Mouse (Mus musculus) left cerebral cortex, postnatal 36 days (tissue): Measurements from ENCODE around the gene Wfdc17. TPM values are rescaled to one million over a fixed set of nuclear protein-coding genes. Genes with fewer than 3 reads are reported as not detected.

Experiments
- DNase-seq, 2 experiments: peaks; one replicate each; pipeline ENCODE4 v3.0.0; 2021 to 2022; ENCODE audit warnings: low spot score in 2 of 2, mixed read lengths in 1 of 2
- intact Hi-C: fragments of 180-260 bp; cut with DNase I; formaldehyde crosslinking; loops from one replicate; pipeline ENCODE4 v1.15.1; 2025
- total RNA-seq, 2 experiments: library from RNA; stranded (reverse); gene quantifications; 2 replicates each; pipeline ENCODE4 v1.2.3; 2021

Wfdc17 gene
- not detected for total RNA-seq

DNA sequence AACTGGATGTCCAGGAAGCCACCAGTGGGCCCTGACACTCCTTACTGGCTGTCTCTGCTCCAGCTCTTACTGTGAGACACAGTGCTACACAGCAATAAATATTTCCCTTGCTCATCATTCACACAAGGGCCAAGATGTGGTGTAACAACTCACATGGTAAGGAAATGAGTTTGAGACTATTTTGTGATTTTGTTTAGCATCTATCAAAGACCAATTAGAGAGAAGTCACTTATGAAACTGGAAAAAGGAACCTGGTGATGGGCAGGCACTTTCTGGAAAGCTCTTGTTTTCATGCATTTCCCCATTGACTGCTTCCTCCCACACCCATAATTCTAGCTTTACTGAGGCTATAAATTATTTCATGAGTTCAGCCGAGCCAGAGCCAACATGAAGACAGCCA lies at the start of gene Wfdc17:
TSS of gene Wfdc17 (plus strand) at position 287 of the 400 bp plus-strand sequence.
- intact Hi-C loops, result loop anchor here (1.0 kb wide), 1 partner anchor 16 kb away; no protein-coding TSS in a partner anchor
- no peak for DNase-seq

DNA sequence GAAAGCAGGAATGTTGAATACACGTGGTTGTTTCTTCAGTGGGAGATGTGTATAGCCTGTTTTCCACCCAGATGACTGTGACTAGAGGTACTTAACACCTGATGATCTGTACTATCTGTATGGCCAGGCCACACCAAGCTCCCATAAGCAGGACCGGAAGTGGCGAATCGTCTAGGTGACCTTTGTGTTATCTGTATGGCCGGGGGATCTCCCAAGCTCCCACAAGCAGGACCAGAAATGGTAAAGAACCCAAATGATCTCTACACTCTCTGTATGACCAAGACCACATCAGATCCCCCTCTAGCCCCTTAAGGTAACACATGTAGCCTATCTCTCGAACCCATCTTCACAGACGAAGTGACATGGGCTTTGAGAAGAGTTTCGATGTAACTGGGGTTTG lies 49.2 kb upstream of the Wfdc17 start:
- intact Hi-C loops, result no loop called here
- DNase-seq, result no peak

DNA sequence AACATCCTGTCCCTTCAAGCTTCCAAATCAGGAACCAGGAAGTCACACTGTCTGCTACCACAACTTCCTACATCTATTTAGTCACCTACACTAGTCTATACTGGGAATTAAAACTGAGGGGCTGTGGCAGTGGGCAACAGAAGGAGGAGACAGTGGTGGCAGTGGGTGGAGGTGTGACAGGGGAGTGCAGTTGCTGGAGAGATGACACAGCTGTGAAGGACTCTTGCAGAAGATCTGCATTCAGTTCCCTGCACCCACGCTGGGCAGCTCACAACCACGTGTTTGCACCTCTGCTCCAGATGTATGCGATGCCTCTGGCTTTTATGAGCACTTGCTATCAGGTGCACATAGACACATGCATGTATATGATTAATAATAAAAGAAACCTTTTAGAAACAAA lies 46.3 kb upstream of the Wfdc17 start:
- no peak for DNase-seq
- intact Hi-C loops, result no loop called here

DNA sequence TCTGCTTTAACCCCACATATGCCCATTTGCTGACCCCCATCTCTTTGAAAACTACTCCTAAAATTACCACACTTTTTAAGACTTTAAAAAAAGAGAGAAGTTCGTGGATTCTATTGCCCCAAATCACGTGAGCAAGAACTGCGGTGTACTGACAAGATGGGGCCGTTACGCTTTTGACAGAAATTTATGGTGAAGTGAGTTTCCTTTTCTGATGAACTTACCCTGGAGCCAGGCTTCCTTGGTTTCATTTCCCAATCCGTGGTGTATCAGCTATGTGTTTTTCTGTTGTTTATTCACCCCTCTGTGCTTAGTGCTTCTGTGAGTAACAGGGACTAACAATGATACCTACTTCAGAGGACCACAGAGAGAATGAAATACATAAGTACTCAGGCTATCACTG lies 45.0 kb upstream of the Wfdc17 start:
- intact Hi-C loops, result no loop called here

DNA sequence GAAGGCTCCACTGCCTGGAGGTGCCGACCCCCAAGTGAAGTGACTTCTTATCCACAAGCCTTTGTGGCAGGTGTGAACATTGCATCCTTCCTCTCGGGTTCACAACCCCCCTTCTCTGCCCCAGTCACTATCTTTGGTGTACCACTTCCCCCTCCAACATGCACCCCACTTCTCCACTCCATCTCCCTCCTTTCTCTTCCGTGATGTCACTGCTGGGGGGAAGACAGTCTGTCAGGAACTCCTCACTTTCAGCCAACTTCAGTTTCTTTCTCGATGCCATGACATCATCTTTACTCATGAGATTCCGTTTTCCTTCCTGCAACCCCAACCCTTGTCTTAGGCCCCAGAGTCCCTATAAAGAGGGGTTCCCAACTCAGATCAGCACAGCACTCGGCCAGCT lies 41.6 kb upstream of the Wfdc17 start, which contains the start of gene Ccl4:
TSS of gene Ccl4 (plus strand) at position 381 of the 400 bp plus-strand sequence.
- intact Hi-C loops, result no loop called here
- no peak for DNase-seq

More for the DNA sequence above, 45.0 kb upstream of the Wfdc17 start:
- DNase-seq, result no peak

DNA sequence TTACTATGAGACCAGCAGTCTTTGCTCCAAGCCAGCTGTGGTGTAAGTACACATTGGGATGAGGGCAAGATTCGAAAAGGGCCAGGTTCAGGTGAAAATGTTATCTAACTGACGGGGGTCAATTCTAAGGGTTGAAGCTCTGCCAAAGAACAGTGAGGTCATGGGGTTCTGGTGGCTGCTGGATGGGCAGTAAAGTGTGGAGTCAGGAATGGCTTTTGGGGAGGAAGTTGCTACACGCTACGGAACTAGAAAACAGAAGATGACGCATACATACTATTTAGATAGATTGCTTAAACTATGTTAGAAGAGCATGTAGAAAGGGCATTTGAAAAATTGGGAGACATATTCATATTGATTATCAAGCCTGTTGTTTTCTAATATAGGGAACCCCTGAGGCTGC lies 40.3 kb upstream of the Wfdc17 start:
- no peak for DNase-seq
- intact Hi-C loops, result no loop called here

DNA sequence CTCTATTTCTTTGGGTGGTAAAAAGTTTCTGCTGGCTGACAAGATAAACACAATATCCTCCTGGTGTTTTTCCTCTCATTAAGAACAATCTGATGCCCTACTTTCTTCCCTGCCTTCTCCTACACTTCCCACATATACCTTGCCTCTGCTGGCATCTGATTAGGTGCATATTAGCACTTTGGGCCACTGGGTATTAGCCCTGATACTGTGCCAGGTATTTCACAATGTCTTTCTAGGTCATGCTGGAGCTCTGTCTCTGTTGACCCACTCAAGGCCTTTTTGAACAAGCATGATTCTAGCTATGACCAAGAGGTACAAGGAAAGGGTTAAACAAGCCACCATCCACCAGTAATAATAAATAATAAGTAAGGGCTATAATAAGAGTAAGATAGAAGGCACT lies 32.0 kb upstream of the Wfdc17 start:
- no peak for DNase-seq
- intact Hi-C loops, result no loop called here

DNA sequence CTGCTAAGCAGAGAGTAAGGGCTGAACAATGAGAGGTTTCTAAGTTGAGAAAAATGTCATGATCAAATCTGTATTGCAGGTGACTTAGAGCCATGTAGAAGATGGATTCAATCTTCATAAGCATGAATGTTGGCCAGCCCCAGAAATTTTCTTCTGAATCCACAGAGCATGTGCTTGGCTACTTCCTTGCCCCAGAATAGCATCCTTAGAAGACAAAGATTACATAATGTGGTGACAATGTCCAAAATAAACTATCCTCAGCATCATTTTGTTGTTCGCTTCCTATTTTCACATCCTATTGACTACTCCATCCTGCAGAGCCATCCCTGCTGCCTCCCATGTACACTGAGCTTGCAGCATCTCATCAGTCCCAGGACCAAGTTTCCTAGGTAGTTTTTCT lies 28.1 kb upstream of the Wfdc17 start:
- DNase-seq, result no peak
- intact Hi-C loops, result no loop called here

DNA sequence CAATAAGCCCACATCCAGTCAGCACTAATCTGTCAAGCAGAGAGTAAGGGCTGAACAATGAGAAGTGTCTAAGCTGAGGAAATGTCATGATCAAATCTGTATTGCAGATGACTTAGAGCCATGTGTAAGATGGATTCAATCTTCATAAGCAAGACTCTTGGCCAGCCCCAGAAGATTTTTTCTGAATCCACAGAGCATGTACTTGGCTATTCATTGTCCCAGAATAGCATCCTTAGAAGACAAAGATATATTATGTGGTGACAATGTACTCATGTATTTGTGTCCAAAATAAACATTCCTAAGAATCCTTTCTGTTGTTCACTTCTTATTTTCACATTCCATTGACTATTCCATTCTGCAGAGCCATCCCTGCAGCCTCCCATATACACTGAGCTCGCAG lies 13.9 kb upstream of the Wfdc17 start:
- intact Hi-C loops, result no loop called here
- no peak for DNase-seq

DNA sequence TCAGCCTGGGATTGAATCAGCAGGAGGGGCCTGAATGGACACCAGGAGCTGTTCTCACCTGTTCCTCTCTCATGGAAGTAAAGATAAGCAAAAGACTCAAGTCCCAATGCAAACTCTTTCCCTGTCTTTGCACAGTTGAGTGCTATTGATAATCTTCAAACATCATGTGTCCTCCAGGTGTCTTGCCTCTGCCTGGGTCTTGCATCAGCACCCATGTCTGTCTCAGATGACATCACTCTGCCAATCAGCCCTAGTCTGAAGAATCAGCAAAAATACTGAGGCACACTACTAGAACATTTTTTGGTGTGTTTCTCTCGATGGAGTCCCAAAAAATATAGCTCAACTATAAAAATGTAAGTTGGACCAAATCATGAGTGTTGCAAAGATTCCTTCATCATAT lies 11.8 kb upstream of the Wfdc17 start:
- DNase-seq, result no peak
- intact Hi-C loops, result no loop called here

DNA sequence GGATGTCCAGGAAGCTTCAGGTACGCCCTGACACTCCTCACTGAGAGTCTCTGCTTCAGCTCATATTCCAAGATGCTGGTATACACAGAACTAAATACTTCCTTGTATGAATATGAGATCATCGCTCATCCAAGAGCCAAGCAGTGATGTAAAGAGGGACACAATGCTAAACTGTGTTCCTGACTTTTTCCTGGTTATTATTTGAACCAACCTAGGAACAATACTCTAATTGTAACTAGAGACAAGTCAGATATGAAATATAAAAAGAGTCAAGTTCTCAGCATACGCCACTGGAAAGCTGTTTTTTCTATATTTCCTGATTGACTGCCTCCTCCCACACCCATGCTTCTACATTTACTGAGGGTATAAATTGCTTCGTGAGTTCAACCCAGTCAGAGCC lies 4.9 kb downstream of the Wfdc17 start, which contains the start of gene Wfdc18:
TSS of gene Wfdc18 (plus strand) at position 301 of the 400 bp plus-strand sequence.
- no peak for DNase-seq
- intact Hi-C loops, result loop anchor here (1.0 kb wide), 1 partner anchor 21 kb away; no protein-coding TSS in a partner anchor

DNA sequence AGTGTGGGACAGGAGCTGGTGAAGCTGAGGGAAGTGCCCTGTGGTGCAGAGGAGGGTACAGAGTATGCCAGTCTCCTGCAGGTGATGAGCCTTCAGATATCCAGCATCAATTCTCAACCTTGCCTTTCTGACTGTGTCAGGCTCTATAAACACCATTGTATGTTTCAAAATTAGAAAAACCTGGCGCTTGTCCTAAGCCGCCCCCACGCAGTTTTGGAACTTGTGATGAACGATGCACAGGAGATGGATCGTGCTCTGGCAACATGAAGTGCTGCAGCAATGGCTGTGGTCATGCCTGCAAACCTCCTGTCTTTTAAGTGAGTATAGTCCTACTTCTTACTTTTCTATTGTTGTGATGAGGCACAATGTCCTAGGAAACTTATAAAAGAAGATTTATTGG lies 5.9 kb downstream of the Wfdc17 start:
- intact Hi-C loops, result no loop called here
- DNase-seq, result peak in 1 of 2 experiments; percentile 7

DNA sequence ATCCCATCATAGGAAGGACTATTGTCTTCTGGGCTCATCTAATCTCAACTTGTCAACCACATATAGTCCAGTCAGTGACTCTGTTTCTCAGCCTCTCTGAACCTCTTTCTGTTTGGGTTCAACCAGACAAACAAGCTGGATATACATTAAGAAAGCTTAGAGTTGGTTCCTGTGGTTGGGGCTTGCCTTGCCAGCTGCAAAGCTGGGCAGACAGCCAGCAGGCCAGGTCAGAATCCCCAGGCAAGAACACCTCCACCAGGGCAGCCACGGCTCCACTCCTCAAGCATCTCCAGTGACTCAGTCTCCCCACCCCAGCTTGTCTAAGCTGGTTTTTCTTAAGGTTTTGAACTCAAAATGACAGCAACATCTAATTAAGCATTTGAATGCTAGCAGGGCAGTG lies 8.9 kb downstream of the Wfdc17 start:
- intact Hi-C loops, result no loop called here
- DNase-seq, result no peak

DNA sequence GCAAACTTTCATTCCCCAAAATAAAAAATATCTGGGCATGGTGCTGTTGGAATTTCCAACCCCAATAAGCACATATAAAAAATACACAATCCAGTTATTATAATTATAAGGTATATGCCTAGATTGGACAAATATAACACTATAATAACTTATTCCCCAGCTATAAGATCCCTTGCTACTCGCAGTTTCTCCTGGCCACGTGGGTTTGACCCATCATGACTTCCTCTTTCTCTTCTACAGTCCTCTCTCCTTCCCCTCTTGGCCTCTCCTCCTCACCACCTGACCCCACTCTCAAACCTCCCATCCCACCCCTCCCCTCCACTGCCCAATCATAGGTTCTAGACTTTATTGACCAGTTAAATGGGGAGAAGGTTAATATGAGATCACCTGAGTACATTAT lies 10.1 kb downstream of the Wfdc17 start:
- DNase-seq, result no peak

DNA sequence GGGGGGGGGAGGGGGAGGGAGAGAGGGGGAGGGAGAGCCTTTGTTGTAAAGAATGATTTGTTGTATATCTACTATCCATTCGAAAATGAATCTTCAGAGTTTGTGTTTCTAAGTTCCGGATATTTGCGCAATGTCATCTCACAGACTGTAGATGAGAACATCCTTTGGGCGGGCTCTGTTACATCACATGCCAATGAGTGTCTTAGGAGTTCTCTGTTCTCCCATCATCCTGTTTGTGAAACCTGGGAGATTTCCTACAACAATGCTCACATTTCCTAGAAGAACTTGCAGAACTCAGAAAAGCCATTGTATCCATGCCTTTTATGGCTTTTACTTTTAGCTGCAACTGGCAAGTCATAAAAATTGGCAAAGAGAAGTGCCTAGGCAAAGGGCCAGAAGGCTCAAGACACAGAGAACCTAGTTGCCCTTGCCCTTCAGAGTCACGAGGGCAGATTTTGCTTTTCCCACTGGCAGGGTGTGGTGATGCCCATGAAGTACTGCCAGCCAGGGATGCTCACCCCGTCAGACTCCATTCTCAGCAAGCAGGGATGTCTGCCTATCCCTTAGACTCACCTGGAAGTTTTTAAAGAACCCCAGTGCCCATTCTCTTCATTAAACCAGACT lies 13.4 kb downstream of the Wfdc17 start:
- no peak for DNase-seq
- intact Hi-C loops, result no loop called here

More for the DNA sequence above, 10.1 kb downstream of the Wfdc17 start:
- intact Hi-C loops, result no loop called here

DNA sequence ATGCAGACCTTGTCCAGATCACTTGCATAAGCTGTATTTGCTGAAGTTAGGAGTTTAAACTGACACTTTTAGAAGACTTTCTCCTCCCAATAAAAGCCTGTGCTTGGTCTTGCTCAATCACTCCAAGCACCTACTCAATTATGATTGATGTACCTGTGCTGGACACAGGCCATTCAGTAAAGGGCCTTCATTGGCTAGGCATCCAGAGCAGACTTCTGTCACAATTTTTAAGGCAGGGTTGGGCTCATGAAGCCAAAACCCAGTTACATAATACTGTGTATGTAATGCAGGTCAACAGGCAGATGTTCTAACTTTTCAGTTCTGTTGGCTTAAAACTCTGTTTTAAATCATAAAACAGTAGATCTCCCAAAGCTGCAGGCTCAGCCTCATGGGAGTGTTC lies 17.0 kb downstream of the Wfdc17 start:
- DNase-seq, result no peak

DNA sequence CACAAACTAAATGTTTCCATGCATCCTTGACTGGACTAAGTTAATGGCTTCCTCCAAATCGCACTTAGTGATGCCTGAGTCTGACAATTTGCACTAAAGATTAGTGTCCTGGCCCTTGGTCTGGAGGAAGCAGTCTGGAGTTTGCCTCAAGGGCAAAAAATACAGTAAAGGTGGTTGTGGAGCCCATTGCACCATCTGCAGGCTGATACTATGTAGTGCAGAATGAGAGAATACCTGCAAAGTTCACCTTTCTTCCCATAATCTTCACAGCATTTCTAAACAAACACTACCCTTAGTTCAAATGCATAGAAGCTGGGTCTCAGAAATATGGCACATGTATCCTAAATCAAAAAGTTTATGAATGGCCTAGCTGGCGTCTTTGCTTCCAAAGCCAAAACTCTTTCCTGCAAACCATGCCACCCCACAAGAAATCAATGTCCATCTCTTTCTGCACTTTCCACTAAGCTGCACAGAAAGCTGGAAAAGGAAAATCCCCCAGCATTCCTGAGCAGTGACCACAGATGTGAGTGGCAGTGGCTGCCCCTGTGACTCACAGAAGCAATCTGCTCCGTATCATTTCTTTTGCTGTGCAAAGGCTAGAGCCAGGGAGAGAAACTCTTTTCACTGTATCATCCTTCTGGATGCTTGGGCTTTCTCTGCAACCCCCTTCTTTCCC lies 25.1 kb downstream of the Wfdc17 start:
- DNase-seq, result no peak
- intact Hi-C loops, result no loop called here

More for the DNA sequence above, 17.0 kb downstream of the Wfdc17 start:
- intact Hi-C loops, result no loop called here

DNA sequence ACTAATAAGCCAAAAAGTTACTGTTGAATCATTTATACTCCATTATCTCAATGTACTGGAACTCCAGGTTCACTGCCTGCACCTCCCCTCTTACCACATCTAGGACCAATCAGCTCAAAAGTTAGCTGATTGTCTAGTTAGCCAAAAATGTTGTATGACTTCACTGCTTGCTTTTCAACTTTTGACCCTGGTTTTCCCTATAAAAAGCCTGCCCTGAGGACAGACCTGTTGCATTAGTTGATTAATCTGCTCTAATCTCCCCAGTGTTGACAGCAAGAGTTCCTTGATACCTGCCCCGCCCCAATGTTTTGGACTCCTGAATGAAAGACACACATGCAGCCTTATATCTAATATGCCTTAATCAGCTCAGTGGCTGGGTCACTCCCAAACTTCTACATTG lies 27.3 kb downstream of the Wfdc17 start:
- intact Hi-C loops, result no loop called here
- DNase-seq, result no peak

DNA sequence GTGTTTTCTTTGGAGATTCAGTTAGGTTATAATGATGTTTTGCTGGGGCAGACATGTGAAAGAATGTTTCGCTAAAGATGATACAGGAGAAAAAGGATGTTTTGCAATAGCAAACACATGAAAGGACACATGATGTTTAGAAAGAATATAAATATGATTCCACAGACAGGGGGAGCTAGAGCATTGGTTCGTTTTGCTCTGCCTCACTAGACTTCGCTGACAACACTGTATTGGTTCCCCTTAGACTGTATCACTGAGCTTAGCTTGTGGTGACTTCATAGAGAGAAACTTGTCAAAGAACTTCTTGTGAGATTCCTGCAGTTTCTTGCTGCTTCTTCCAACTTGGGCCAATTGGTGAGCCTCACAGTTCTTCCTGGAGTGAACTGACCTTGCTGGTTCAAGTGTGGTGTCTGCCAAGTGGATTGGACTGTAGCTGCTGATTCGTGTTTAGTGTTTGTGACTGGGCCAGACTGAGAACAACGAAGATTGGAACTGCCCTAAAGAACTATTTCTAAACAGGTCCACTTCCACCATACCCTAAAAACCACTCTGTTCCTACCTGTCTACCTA lies 29.4 kb downstream of the Wfdc17 start:
- intact Hi-C loops, result no loop called here
- no peak for DNase-seq

DNA sequence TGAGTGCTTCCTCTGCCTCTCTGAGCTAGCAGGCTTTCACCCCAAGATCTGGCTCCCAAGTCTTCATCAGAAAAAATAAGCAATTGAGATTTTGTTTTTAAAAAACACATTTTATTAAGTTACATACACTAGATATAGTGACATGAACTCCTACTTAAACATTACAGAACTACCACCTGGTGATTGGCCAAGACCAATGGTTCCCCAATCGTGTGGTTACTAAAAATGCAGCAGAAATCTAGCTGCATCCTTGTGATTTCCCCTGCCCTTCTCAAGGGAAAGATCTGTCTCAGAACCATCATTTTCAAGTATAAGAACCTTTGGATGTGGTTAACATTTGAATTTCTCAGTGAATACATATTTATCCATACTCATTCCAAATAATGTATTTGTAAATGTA lies 30.4 kb downstream of the Wfdc17 start:
- intact Hi-C loops, result no loop called here
- no peak for DNase-seq

DNA sequence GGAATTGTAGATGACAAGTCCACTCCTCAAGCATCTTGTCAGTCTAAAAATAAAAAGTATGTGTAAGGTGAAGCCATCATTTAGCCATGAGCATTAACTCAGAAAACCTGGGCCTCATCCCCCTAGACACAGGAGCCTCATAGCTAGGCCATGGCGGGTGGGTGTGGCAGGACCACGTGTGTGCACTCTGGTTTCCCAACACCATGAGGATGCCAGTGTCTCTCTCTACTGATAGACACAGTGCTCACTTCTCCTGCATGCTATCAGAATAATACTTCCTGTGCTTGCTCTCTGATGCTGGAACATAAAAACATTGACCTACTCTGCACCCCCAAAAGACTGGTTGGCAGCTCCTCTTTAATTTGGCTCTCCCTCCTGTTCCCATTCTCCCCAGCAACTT lies 32.1 kb downstream of the Wfdc17 start:
- intact Hi-C loops, result loop anchor here (5.0 kb wide), 1 partner anchor 294 kb away; no protein-coding TSS in a partner anchor
- DNase-seq, result no peak
